Mouse (Mus musculus): ENCODE measurements around the gene Tcp11l1.

- TF ChIP-seq CTCF (IDR thresholded peaks at IDR 0.05; ENCODE audit: borderline replicate concordance, insufficient read depth, low read length) (no peak), POLR2A (IDR thresholded peaks at IDR 0.05; ENCODE audit: low read depth, low read length) (no peak)
Observed at GRCm38 (mm10) chr2:104714254-104714691, 2.3 kb upstream of the Tcp11l1 start.
